Mouse (Mus musculus) ES-E14 (cell line): Measurements from ENCODE around the gene Fam83e.

Experiments
- CHD2 ChIP-seq: IDR thresholded peaks from 2 replicates; pipeline ENCODE4 v1.6.1; 2014; ENCODE audit warnings: mild to moderate bottlenecking, low read depth, low read length, inconsistent platforms
- MAFK ChIP-seq: IDR thresholded peaks from 2 replicates; pipeline ENCODE4 v1.6.1; 2014; ENCODE audit warnings: mild to moderate bottlenecking, low read depth, low read length, inconsistent platforms; ENCODE audit not compliant: insufficient read depth
- ZC3H11A ChIP-seq: IDR thresholded peaks from 2 replicates; pipeline ENCODE4 v1.6.1; 2012; ENCODE audit warnings: low read depth, mild to moderate bottlenecking, inconsistent platforms, low read length, borderline replicate concordance
- ZNF384 ChIP-seq: IDR thresholded peaks from 2 replicates; pipeline ENCODE4 v1.6.1; 2012; ENCODE audit warnings: low read depth, low read length, inconsistent platforms

- TF ChIP-seq ZC3H11A (no peak), MAFK (no peak), ZNF384 (no peak), CHD2 (no peak)
Observed at GRCm38 (mm10) chr7:45775237-45775636, 54.2 kb downstream of the Fam83e start.
